Mouse (Mus musculus) midbrain, embryonic 16.5 days (tissue): Measurements from ENCODE around the gene Dcaf10. TPM values are rescaled to one million over a fixed set of nuclear protein-coding genes. Genes with fewer than 3 reads are reported as not detected.
"Not testable (repeated sequence)": the region's sequence is repeated elsewhere in the genome, so short reads cannot be mapped to it uniquely, and the experiment has no call there.

Experiments
- ATAC-seq: fragments of 200-750 bp; cut with Nextera tagmentation; 2 replicates; pipeline ENCODE4 v1.8.0; 2017; ENCODE audit warnings: moderate TSS enrichment
- H3K27ac ChIP-seq: fragments of 300-500 bp; sonication (generic); 2 replicates; pipeline ENCODE4 v1.5.1; 2014; ENCODE audit warnings: mild to moderate bottlenecking, low read length, mixed read lengths
- H3K27me3 ChIP-seq: fragments of 300-500 bp; sonication (generic); 2 replicates; pipeline ENCODE4 v1.6.1; 2014; ENCODE audit warnings: low read depth, low read length, mixed read lengths; ENCODE audit not compliant: control insufficient read depth, insufficient read depth
- H3K36me3 ChIP-seq: fragments of 300-500 bp; sonication (generic); 2 replicates; pipeline ENCODE4 v1.6.1; 2014; ENCODE audit warnings: mild to moderate bottlenecking, low read length, moderate library complexity, mixed read lengths; ENCODE audit not compliant: control insufficient read depth, insufficient read depth
- H3K4me1 ChIP-seq: fragments of 300-500 bp; sonication (generic); 2 replicates; pipeline ENCODE4 v1.6.1; 2014; ENCODE audit warnings: mild to moderate bottlenecking, low read length, mixed read lengths; ENCODE audit not compliant: control insufficient read depth, insufficient read depth
- H3K4me2 ChIP-seq: fragments of 300-500 bp; sonication (generic); 2 replicates; pipeline ENCODE4 v1.6.1; 2014; ENCODE audit warnings: mild to moderate bottlenecking, low read length, mixed read lengths
- H3K4me3 ChIP-seq: fragments of 300-500 bp; sonication (generic); 2 replicates; pipeline ENCODE4 v1.5.1; 2014; ENCODE audit warnings: low read depth, mild to moderate bottlenecking, low read length, moderate library complexity, mixed read lengths
- H3K9ac ChIP-seq: fragments of 300-500 bp; sonication (generic); 2 replicates; pipeline ENCODE4 v1.6.1; 2014; ENCODE audit warnings: low read depth, low read length, mixed read lengths
- H3K9me3 ChIP-seq: fragments of 300-500 bp; sonication (generic); replicated peaks from 2 replicates; pipeline ENCODE4 v1.6.1; 2014; ENCODE audit warnings: mild to moderate bottlenecking, low read length, mixed read lengths; ENCODE audit not compliant: control insufficient read depth, poor library complexity, severe bottlenecking
- WGBS: fragments of 180-500 bp; shearing (Covaris S2); extraction: QIAGEN DNeasy Blood & Tissue Kit; methylation state at CpG from one replicate; pipeline ENCODE4 v1.1.7; 2014; 5-methylcytosine and 5-hydroxymethylcytosine counted together
- polyA plus RNA-seq: library from polyadenylated mRNA; unstranded; fragments of >200 nt; fragmentation: Nextera tagmentation; extraction: Ambion mirVana; gene quantifications from 2 replicates; pipeline ENCODE4 v1.2.1, GENCODE M21; 2015

The Dcaf10 gene
- polyA plus RNA-seq, 1 experiment from 2014 or later, result 7.7 TPM

- H3K27me3 ChIP-seq, H3K9ac ChIP-seq: not testable (repeated sequence)
- 97% methylated on average over 5 of the region's 5 CpGs for WGBS
Measured at GRCm38 (mm10) chr4:45387296-45387695, 45.4 kb downstream of the Dcaf10 start.

DNA sequence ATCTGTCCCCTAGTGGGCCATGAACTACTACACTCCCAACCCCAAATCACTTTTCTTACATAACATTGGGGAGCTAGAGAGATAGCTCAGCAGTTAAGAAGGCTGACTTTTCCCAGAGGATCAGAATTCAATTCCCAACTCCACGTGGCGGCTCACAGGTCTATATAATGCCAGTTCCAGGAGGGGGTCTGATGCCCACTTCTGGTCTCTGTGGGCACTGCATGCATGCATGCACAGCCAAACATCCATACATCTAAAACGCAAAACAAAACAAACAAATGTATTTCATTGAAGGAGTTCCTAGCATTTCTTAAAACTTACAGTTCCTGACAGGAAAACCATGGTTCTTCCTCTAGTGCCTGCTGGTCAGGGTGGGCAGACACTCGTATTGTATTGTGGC, 50.2 kb downstream of the Dcaf10 start:
- no peak overlapping the region for H3K4me3 ChIP-seq
- H3K9ac ChIP-seq, result no peak overlapping the region
- no peak for ATAC-seq
- H3K27ac ChIP-seq, result no peak overlapping the region
- no peaks in the 10 kb centered on the region for H3K9me3 ChIP-seq
- 75% methylated on average over 4 of the region's 4 CpGs for WGBS
- H3K27me3 ChIP-seq, result no peaks in the 10 kb centered on the region
- H3K4me2 ChIP-seq, result no peak overlapping the region
- H3K36me3 ChIP-seq, result no peaks in the 10 kb centered on the region
- H3K4me1 ChIP-seq, result no peaks in the 10 kb centered on the region

More at GRCm38 (mm10) chr4:45387296-45387695, 45.4 kb downstream of the Dcaf10 start:
- H3K27ac ChIP-seq, ATAC-seq, H3K4me3 ChIP-seq, H3K4me2 ChIP-seq, H3K4me1 ChIP-seq, H3K36me3 ChIP-seq, H3K9me3 ChIP-seq: not testable (repeated sequence)

GRCm38 (mm10) chr4:45392572-45392971, 50.7 kb downstream of the Dcaf10 start:
- no peaks in the 10 kb centered on the region for H3K9me3 ChIP-seq
- H3K4me3 ChIP-seq, result no peak overlapping the region
- no peak for ATAC-seq
- no peaks in the 10 kb centered on the region for H3K27me3 ChIP-seq
- H3K9ac ChIP-seq, result no peak overlapping the region
- WGBS, result 76% methylated on average over 11 of the region's 11 CpGs
- no peak overlapping the region for H3K27ac ChIP-seq
- no peaks in the 10 kb centered on the region for H3K36me3 ChIP-seq
- H3K4me2 ChIP-seq, result no peak overlapping the region
- H3K4me1 ChIP-seq, result no peaks in the 10 kb centered on the region

DNA sequence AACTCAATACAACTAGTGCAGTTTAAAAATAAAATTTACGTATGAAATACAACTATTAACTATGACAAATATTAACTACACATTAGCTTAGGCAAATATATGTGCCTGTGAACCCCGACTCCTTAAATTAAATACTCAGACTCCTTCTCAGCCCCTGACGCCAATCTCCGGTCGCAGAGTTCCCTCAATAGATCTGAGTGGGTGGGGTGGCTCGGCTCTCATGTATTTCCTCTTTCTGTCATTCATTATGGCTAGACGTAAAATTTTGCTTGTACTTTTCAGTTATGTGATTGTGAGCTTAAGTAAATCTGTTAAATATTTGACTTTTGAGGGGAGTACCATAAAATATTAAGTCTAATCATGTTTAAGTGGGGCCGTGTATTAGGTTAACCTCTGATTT, 51.1 kb downstream of the Dcaf10 start:
- Histone ChIP-seq H3K9me3 (no peaks in the 10 kb centered on the region), H3K4me1 (no peaks in the 10 kb centered on the region), H3K36me3 (peaks cover under 1% of the 10 kb centered on the region; the same call in 1 of the 2 replicates), H3K4me2 (no peak overlapping the region), H3K9ac (no peak overlapping the region), H3K27ac (no peak overlapping the region), H3K27me3 (no peaks in the 10 kb centered on the region), H3K4me3 (no peak overlapping the region)
- ATAC-seq, result no peak
- WGBS, result 85% methylated on average over 8 of the region's 8 CpGs

GRCm38 (mm10) chr4:45393658-45394057, 51.8 kb downstream of the Dcaf10 start:
- WGBS, result 85% methylated on average over 5 of the region's 5 CpGs
- no peak for ATAC-seq
- no peaks in the 10 kb centered on the region for H3K9me3 ChIP-seq
- no peak overlapping the region for H3K4me3 ChIP-seq
- no peak overlapping the region for H3K9ac ChIP-seq
- no peak overlapping the region for H3K27ac ChIP-seq
- H3K27me3 ChIP-seq, result no peaks in the 10 kb centered on the region
- H3K4me1 ChIP-seq, result no peaks in the 10 kb centered on the region
- peaks cover 3% of the 10 kb centered on the region; the same call in 1 of the 2 replicates for H3K36me3 ChIP-seq
- no peak overlapping the region for H3K4me2 ChIP-seq

- 92% methylated on average over 6 of the region's 6 CpGs for WGBS
- H3K9me3 ChIP-seq, H3K27ac ChIP-seq, ATAC-seq, H3K27me3 ChIP-seq, H3K4me3 ChIP-seq, H3K9ac ChIP-seq, H3K4me1 ChIP-seq, H3K4me2 ChIP-seq: not testable (repeated sequence)
- H3K36me3 ChIP-seq, result peaks cover 18% of the 10 kb centered on the region
Measured at GRCm38 (mm10) chr4:45396211-45396610, 54.3 kb downstream of the Dcaf10 start.

DNA sequence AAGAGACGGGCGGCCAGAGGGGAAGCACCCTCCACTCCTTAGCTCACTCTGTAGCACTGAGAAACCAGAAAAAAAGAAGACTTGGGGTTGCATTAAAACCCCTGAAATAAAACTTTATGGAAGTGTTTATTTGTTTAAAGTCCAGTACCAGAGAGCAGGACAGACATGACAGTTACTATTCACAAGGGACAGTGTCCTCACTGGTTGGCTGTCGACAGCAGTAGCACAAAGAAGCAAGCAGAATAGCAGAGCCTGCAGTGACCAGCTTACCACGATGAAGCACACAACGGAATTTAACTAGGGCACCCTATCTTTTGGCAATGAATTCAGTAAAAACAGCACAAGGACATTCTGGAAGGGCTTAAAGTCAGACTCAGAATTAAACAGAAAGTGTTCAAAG, 56.4 kb downstream of the Dcaf10 start:
- not testable (repeated sequence) for H3K4me1 ChIP-seq, H3K27ac ChIP-seq, H3K4me3 ChIP-seq, H3K27me3 ChIP-seq, ATAC-seq, H3K4me2 ChIP-seq, H3K9me3 ChIP-seq, H3K9ac ChIP-seq
- 91% methylated on average over 5 of the region's 5 CpGs for WGBS
- H3K36me3 ChIP-seq, result peaks cover 21% of the 10 kb centered on the region

DNA sequence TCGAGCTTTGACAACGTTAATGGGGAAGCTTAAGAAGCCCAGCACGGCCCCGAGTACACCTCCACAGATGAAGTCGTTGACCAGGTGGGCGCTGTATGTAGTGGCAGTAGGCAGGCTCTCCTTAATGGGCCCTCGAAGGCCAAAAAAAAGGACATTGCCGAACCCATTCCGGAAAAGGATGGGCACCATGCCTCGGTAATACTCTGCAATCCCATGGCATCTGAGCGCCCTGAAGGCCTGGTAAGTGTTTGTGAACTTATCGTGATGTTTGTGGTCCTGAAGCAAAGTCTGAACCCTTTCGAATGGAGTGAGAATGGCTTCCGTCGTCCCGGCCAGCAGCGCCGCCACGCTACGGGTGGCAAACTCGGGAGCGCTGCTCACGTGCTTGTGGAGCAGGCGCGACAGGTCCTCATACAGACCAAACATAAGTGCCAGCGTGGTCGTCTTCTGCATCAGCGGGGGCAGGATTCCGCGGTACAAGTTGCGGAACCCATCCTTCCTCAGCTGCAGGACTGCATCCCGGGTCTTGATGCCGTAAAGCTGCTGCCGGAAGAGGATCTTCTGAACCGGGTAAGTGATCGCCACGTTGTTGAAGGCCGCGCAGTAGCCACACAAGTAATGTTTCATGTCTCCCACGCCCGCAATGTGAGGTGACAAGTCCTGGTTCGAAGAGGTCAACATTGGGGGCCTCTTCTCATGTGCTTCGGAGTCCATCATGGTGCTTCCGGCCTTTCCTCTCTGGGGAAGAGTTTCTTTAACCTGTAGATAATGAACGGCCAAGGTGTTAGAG, 57.7 kb downstream of the Dcaf10 start:
- Histone ChIP-seq H3K9me3 (no peaks in the 10 kb centered on the region), H3K36me3 (peaks cover 27% of the 10 kb centered on the region), H3K27ac (no peak overlapping the region), H3K9ac (no peak overlapping the region), H3K27me3 (no peaks in the 10 kb centered on the region), H3K4me2 (no peak overlapping the region), H3K4me3 (no peak overlapping the region), H3K4me1 (no peaks in the 10 kb centered on the region)
- WGBS, result 96% methylated on average over 45 of the region's 45 CpGs
- ATAC-seq, result no peak

DNA sequence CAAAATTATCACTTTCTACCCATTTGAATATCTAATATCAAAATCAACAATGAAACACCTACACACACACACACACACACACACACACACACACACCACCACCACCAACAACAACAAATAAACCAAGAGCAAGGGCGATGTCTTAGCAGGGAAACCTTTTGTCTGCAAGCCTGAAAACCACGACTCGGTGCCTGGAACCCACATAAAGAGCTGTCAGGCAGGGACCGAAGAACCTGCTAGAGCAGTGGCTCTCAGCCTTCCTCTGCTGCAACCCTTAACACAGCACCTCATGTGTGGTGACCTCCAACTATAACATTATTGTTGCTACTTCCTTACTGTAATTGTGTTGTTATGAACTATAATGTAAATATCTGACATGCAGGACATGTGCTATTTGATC, 60.4 kb downstream of the Dcaf10 start:
- H3K27ac ChIP-seq, result no peak overlapping the region
- H3K4me1 ChIP-seq, result peaks cover 19% of the 10 kb centered on the region
- H3K4me2 ChIP-seq, result no peak overlapping the region
- no peaks in the 10 kb centered on the region for H3K27me3 ChIP-seq
- ATAC-seq, result no peak
- 93% methylated on average over 4 of the region's 4 CpGs for WGBS
- H3K9ac ChIP-seq, result no peak overlapping the region
- H3K36me3 ChIP-seq, result peaks cover 27% of the 10 kb centered on the region
- no peaks in the 10 kb centered on the region for H3K9me3 ChIP-seq
- H3K4me3 ChIP-seq, result no peak overlapping the region
